22 mouse cellular contexts compared by ENCODE assay signal in genomic region chr10:91580959-91581358, GRCm38 (mm10).
A peak's percentile ranks its signal among the peaks of the same experiment; 100 is the strongest.
DNase-seq lines count a peak whose midpoint lies in the region; ATAC-seq and TF ChIP-seq lines count a peak whose summit lies in the region.
"Had no signal": no experiment of that assay in that cellular context is flagged by ENCODE, and none has a peak within 500 bp of the region (broad histone marks: within the 10 kb centered on the region; RNA-seq: fewer than 3 reads in every experiment).

No protein-coding gene starts in this region.

- no peak for TF ChIP-seq POLR2A in kidney, adult 2 months (IDR thresholded peaks at IDR 0.05; ENCODE audit: low read depth, low read length)
- no peak for TF ChIP-seq POLR2A in brain, embryonic 14.5 days (IDR thresholded peaks at IDR 0.05; ENCODE audit: borderline replicate concordance, extremely low read depth, insufficient read depth, insufficient read length, poor library complexity, severe bottlenecking)

- peaks cover 12% of the 10 kb centered on the region for H3K4me1 ChIP-seq in kidney, embryonic 15.5 days
- no peaks in the 10 kb centered on the region for H3K4me1 ChIP-seq in kidney, adult 2 months (ENCODE audit: control insufficient read depth, insufficient read depth, low read length)
- H3K4me1 ChIP-seq in hindbrain, embryonic 16.5 days (ENCODE audit: control insufficient read depth, insufficient read depth, low read depth, low read length), result no peaks in the 10 kb centered on the region; the same call in 1 of the 2 replicates
- no peaks in the 10 kb centered on the region for H3K4me1 ChIP-seq in neural tube, embryonic 12.5 days
- H3K4me1 ChIP-seq: embryonic facial prominence, embryonic 12.5 days; forebrain, embryonic 13.5 days; intestine, embryonic 15.5 days; liver, embryonic 12.5 days; stomach, embryonic 15.5 days had no signal

- H3K4me2 ChIP-seq in kidney, embryonic 15.5 days, result peak overlapping the region; percentile 47
- H3K4me2 ChIP-seq in hindbrain, embryonic 16.5 days (ENCODE audit: low read length), result peak overlapping the region; percentile 18; the same call in 1 of the 2 replicates
- peak overlapping the region; percentile 34 for H3K4me2 ChIP-seq in neural tube, embryonic 12.5 days (replicated peaks)
- H3K4me2 ChIP-seq: embryonic facial prominence, embryonic 12.5 days; forebrain, embryonic 13.5 days; intestine, embryonic 15.5 days; liver, embryonic 12.5 days; stomach, embryonic 15.5 days had no signal

- H3K36me3 ChIP-seq in kidney, embryonic 15.5 days, result no peaks in the 10 kb centered on the region
- H3K36me3 ChIP-seq in kidney, adult 2 months (ENCODE audit: control insufficient read depth, insufficient read depth, low read length), result no peaks in the 10 kb centered on the region
- no peaks in the 10 kb centered on the region for H3K36me3 ChIP-seq in hindbrain, embryonic 16.5 days (ENCODE audit: control insufficient read depth, insufficient read depth, low read length)
- no peaks in the 10 kb centered on the region for H3K36me3 ChIP-seq in neural tube, embryonic 12.5 days
- H3K36me3 ChIP-seq: embryonic facial prominence, embryonic 12.5 days; intestine, embryonic 15.5 days; liver, embryonic 12.5 days; stomach, embryonic 15.5 days had no signal

- no peak overlapping the region for H3K27ac ChIP-seq in kidney, embryonic 15.5 days
- no peak overlapping the region for H3K27ac ChIP-seq in kidney, adult 2 months (ENCODE audit: insufficient read depth, low read depth, low read length)
- no peak overlapping the region for H3K27ac ChIP-seq in hindbrain, embryonic 16.5 days (ENCODE audit: low read depth, low read length)
- H3K27ac ChIP-seq in neural tube, embryonic 12.5 days, result no peak overlapping the region
- H3K27ac ChIP-seq: embryonic facial prominence, embryonic 12.5 days; forebrain, embryonic 13.5 days; intestine, embryonic 15.5 days; liver, embryonic 12.5 days; stomach, embryonic 15.5 days had no signal

- ATAC-seq in kidney, embryonic 15.5 days (replicated peaks; ENCODE audit: low FRiP score), result peak; percentile 82
- no peak for ATAC-seq in hindbrain, embryonic 16.5 days
- ATAC-seq in neural tube, embryonic 12.5 days (ENCODE audit: low FRiP score, low read depth), result peak; percentile 84
- ATAC-seq: forebrain, embryonic 13.5 days; intestine, embryonic 15.5 days; liver, embryonic 12.5 days had no signal

- DNase-seq in kidney, adult 2 months, result no peak
- peak; percentile 58 for DNase-seq in brain, embryonic 14.5 days (ENCODE audit: low read depth)
- no peak for DNase-seq in liver
- no peak for DNase-seq in adrenal gland, adult (ENCODE audit: inconsistent age in 2 of 2, low spot score in 1 of 2)
- DNase-seq: cerebellum, adult 8-10 months; gastrocnemius, postnatal 10 days; heart, adult 18-20 months; heart, postnatal 36 days; kidney, postnatal 4 days; lung, adult 2 months; lung, postnatal 36 days; thymus, adult 2 months had no signal

- H3K4me3 ChIP-seq in kidney, embryonic 15.5 days (replicated peaks), result 0 out of 2 replicates have a peak overlapping the region, but pooled peaks have one; percentile 4
- no peak overlapping the region for H3K4me3 ChIP-seq in kidney, adult 2 months (ENCODE audit: insufficient read depth, low read depth, low read length)
- H3K4me3 ChIP-seq in hindbrain, embryonic 16.5 days (ENCODE audit: low read length), result no peak overlapping the region
- no peak overlapping the region for H3K4me3 ChIP-seq in neural tube, embryonic 12.5 days
- H3K4me3 ChIP-seq: embryonic facial prominence, embryonic 12.5 days; erythroblast, embryonic 14.5 days; forebrain, embryonic 13.5 days; intestine, embryonic 15.5 days; liver, embryonic 12.5 days; stomach, embryonic 15.5 days had no signal

- 23% methylated on average over 11 of the region's 11 CpGs for WGBS in kidney, embryonic 15.5 days
- WGBS in kidney, adult 2 months, result 32% methylated on average over 11 of the region's 11 CpGs
- WGBS in hindbrain, embryonic 16.5 days, result 41% methylated on average over 11 of the region's 11 CpGs
- WGBS in neural tube, embryonic 12.5 days, result 27% methylated on average over 11 of the region's 11 CpGs

- no peak for TF ChIP-seq CTCF in kidney, adult 2 months (conservative IDR thresholded peaks at IDR 0.05; ENCODE audit: insufficient read depth, insufficient read length, low read depth, low read length)
- no peak for TF ChIP-seq CTCF in brain, embryonic 14.5 days (IDR thresholded peaks at IDR 0.05; ENCODE audit: borderline replicate concordance, extremely low read depth, insufficient read depth, insufficient read length)

- no peaks in the 10 kb centered on the region for H3K27me3 ChIP-seq in kidney, embryonic 15.5 days
- no peaks in the 10 kb centered on the region for H3K27me3 ChIP-seq in kidney, adult 2 months (replicated peaks; ENCODE audit: control insufficient read depth, insufficient read depth, low read length)
- H3K27me3 ChIP-seq in hindbrain, embryonic 16.5 days (replicated peaks; ENCODE audit: control insufficient read depth, insufficient read depth, low read length), result no peaks in the 10 kb centered on the region
- no peaks in the 10 kb centered on the region for H3K27me3 ChIP-seq in neural tube, embryonic 12.5 days (replicated peaks)
- H3K27me3 ChIP-seq: CH12.LX; embryonic facial prominence, embryonic 12.5 days; forebrain, embryonic 13.5 days; intestine, embryonic 15.5 days; liver, embryonic 12.5 days; stomach, embryonic 15.5 days had no signal

- no peak overlapping the region for H3K9ac ChIP-seq in kidney, embryonic 15.5 days
- no peak overlapping the region for H3K9ac ChIP-seq in hindbrain, embryonic 16.5 days (ENCODE audit: low read depth, low read length)
- no peak overlapping the region for H3K9ac ChIP-seq in neural tube, embryonic 12.5 days
- H3K9ac ChIP-seq: embryonic facial prominence, embryonic 12.5 days; forebrain, embryonic 13.5 days; intestine, embryonic 15.5 days; liver, embryonic 12.5 days; stomach, embryonic 15.5 days had no signal

- no peaks in the 10 kb centered on the region for H3K9me3 ChIP-seq in kidney, embryonic 15.5 days (replicated peaks)
- H3K9me3 ChIP-seq in hindbrain, embryonic 16.5 days (ENCODE audit: control insufficient read depth, low read length), result no peaks in the 10 kb centered on the region
- H3K9me3 ChIP-seq in neural tube, embryonic 12.5 days, result no peaks in the 10 kb centered on the region
- H3K9me3 ChIP-seq: embryonic facial prominence, embryonic 12.5 days; forebrain, embryonic 13.5 days; intestine, embryonic 15.5 days; stomach, embryonic 15.5 days had no signal
